Mouse (Mus musculus): Measurements from ENCODE around the gene Hoxd1. TPM values are rescaled to one million over a fixed set of nuclear protein-coding genes. Genes with fewer than 3 reads are reported as not detected.

The Hoxd1 gene
- polyA plus RNA-seq, 1 experiment from 2014 or later, result 1.00 TPM

- H3K4me2 ChIP-seq (replicated peaks; ENCODE audit: low read depth, low read length), result peak overlapping the region; percentile 76
- H3K4me3 ChIP-seq (ENCODE audit: low read length), result peak overlapping the region; percentile 49
- peaks cover 7% of the 10 kb centered on the region; the same call in 1 of the 2 replicates for H3K27me3 ChIP-seq (ENCODE audit: insufficient read depth, low read length)
Observed at GRCm38 (mm10) chr2:74731799-74732512, 30.8 kb upstream of the Hoxd1 start.

GRCm38 (mm10) chr2:74732513-74733316 lies 30.1 kb upstream of the Hoxd1 start:
- ATAC-seq (ENCODE audit: low FRiP score, low TSS enrichment), result no peak
- Histone ChIP-seq H3K4me2 (replicated peaks; ENCODE audit: low read depth, low read length) (peak overlapping the region; percentile 76), H3K4me1 (ENCODE audit: insufficient read depth, low read length) (peaks cover 79% of the 10 kb centered on the region), H3K27ac (ENCODE audit: low read length) (peak overlapping the region; percentile 62), H3K9ac (replicated peaks; ENCODE audit: low read length) (peak overlapping the region; percentile 67), H3K36me3 (ENCODE audit: insufficient read depth, low read length) (peaks cover 2% of the 10 kb centered on the region; the same call in 1 of the 2 replicates), H3K4me3 (ENCODE audit: low read length) (peak overlapping the region; percentile 49), H3K27me3 (ENCODE audit: insufficient read depth, low read length) (peaks cover 12% of the 10 kb centered on the region), H3K9me3 (ENCODE audit: low read length) (no peaks in the 10 kb centered on the region)
- WGBS, result 1% methylated on average over 52 of the region's 52 CpGs

More at GRCm38 (mm10) chr2:74731799-74732512, 30.8 kb upstream of the Hoxd1 start:
- H3K9ac ChIP-seq (replicated peaks; ENCODE audit: low read length), result peak overlapping the region; percentile 67
- peaks cover 2% of the 10 kb centered on the region; the same call in 1 of the 2 replicates for H3K36me3 ChIP-seq (ENCODE audit: insufficient read depth, low read length)
- H3K4me1 ChIP-seq (ENCODE audit: insufficient read depth, low read length), result peaks cover 80% of the 10 kb centered on the region
- no peak for ATAC-seq (ENCODE audit: low FRiP score, low TSS enrichment)
- peak overlapping the region; percentile 62; the same call in 1 of the 2 replicates for H3K27ac ChIP-seq (ENCODE audit: low read length)
- WGBS, result 32% methylated on average over 9 of the region's 9 CpGs
- H3K9me3 ChIP-seq (ENCODE audit: low read length), result no peaks in the 10 kb centered on the region

- 3% methylated on average over 16 of the region's 16 CpGs for WGBS
- Histone ChIP-seq H3K4me1 (ENCODE audit: insufficient read depth, low read length) (peaks cover 79% of the 10 kb centered on the region), H3K36me3 (ENCODE audit: insufficient read depth, low read length) (peaks cover 2% of the 10 kb centered on the region; the same call in 1 of the 2 replicates), H3K27ac (ENCODE audit: low read length) (peak overlapping the region; percentile 62), H3K9ac (replicated peaks; ENCODE audit: low read length) (peak overlapping the region; percentile 67), H3K4me2 (replicated peaks; ENCODE audit: low read depth, low read length) (peak overlapping the region; percentile 76), H3K9me3 (ENCODE audit: low read length) (no peaks in the 10 kb centered on the region), H3K27me3 (ENCODE audit: insufficient read depth, low read length) (peaks cover 12% of the 10 kb centered on the region), H3K4me3 (ENCODE audit: low read length) (peak overlapping the region; percentile 49)
- no peak for ATAC-seq (ENCODE audit: low FRiP score, low TSS enrichment)
Observed at GRCm38 (mm10) chr2:74733317-74733661, 29.5 kb upstream of the Hoxd1 start.

GRCm38 (mm10) chr2:74733765-74734164 lies 29.0 kb upstream of the Hoxd1 start:
- Histone ChIP-seq H3K27ac (ENCODE audit: low read length) (peak overlapping the region; percentile 62), H3K9me3 (ENCODE audit: low read length) (no peaks in the 10 kb centered on the region), H3K27me3 (ENCODE audit: insufficient read depth, low read length) (peaks cover 12% of the 10 kb centered on the region), H3K36me3 (ENCODE audit: insufficient read depth, low read length) (peaks cover 2% of the 10 kb centered on the region; the same call in 1 of the 2 replicates), H3K9ac (replicated peaks; ENCODE audit: low read length) (peak overlapping the region; percentile 67), H3K4me1 (ENCODE audit: insufficient read depth, low read length) (peaks cover 79% of the 10 kb centered on the region), H3K4me3 (ENCODE audit: low read length) (peak overlapping the region; percentile 49), H3K4me2 (replicated peaks; ENCODE audit: low read depth, low read length) (peak overlapping the region; percentile 76)
- WGBS, result 16% methylated on average over 6 of the region's 6 CpGs
- no peak for ATAC-seq (ENCODE audit: low FRiP score, low TSS enrichment)

GRCm38 (mm10) chr2:74734451-74734850 lies 28.3 kb upstream of the Hoxd1 start:
- Histone ChIP-seq H3K9ac (replicated peaks; ENCODE audit: low read length) (peak overlapping the region; percentile 68), H3K4me2 (replicated peaks; ENCODE audit: low read depth, low read length) (peak overlapping the region; percentile 78), H3K9me3 (ENCODE audit: low read length) (no peaks in the 10 kb centered on the region), H3K36me3 (ENCODE audit: insufficient read depth, low read length) (peaks cover 2% of the 10 kb centered on the region; the same call in 1 of the 2 replicates), H3K27me3 (ENCODE audit: insufficient read depth, low read length) (peaks cover 12% of the 10 kb centered on the region), H3K4me3 (ENCODE audit: low read length) (peak overlapping the region; percentile 44), H3K27ac (ENCODE audit: low read length) (peak overlapping the region; percentile 80), H3K4me1 (ENCODE audit: insufficient read depth, low read length) (peaks cover 80% of the 10 kb centered on the region)
- 9% methylated on average over 13 of the region's 13 CpGs for WGBS
- no peak for ATAC-seq (ENCODE audit: low FRiP score, low TSS enrichment)

GRCm38 (mm10) chr2:74734996-74735811 lies 27.6 kb upstream of the Hoxd1 start:
- Histone ChIP-seq H3K4me3 (ENCODE audit: low read length) (peak overlapping the region; percentile 44), H3K27ac (ENCODE audit: low read length) (peak overlapping the region; percentile 80), H3K36me3 (ENCODE audit: insufficient read depth, low read length) (peaks cover 2% of the 10 kb centered on the region; the same call in 1 of the 2 replicates), H3K4me2 (replicated peaks; ENCODE audit: low read depth, low read length) (peak overlapping the region; percentile 78), H3K9me3 (ENCODE audit: low read length) (no peaks in the 10 kb centered on the region), H3K27me3 (ENCODE audit: insufficient read depth, low read length) (peaks cover 12% of the 10 kb centered on the region), H3K9ac (replicated peaks; ENCODE audit: low read length) (peak overlapping the region; percentile 68), H3K4me1 (ENCODE audit: insufficient read depth, low read length) (peaks cover 88% of the 10 kb centered on the region)
- 33% methylated on average over 27 of the region's 27 CpGs for WGBS
- no peak for ATAC-seq (ENCODE audit: low FRiP score, low TSS enrichment)

- ATAC-seq (ENCODE audit: low FRiP score, low TSS enrichment), result no peak
- Histone ChIP-seq H3K4me3 (ENCODE audit: low read length) (peak overlapping the region; percentile 44), H3K27me3 (ENCODE audit: insufficient read depth, low read length) (peaks cover 12% of the 10 kb centered on the region), H3K9ac (replicated peaks; ENCODE audit: low read length) (peak overlapping the region; percentile 68), H3K27ac (ENCODE audit: low read length) (peak overlapping the region; percentile 80), H3K36me3 (ENCODE audit: insufficient read depth, low read length) (peaks cover 2% of the 10 kb centered on the region; the same call in 1 of the 2 replicates), H3K4me2 (replicated peaks; ENCODE audit: low read depth, low read length) (peak overlapping the region; percentile 78), H3K9me3 (ENCODE audit: low read length) (no peaks in the 10 kb centered on the region), H3K4me1 (ENCODE audit: insufficient read depth, low read length) (peaks cover 95% of the 10 kb centered on the region)
- 15% methylated on average over 42 of the region's 42 CpGs for WGBS
Observed at GRCm38 (mm10) chr2:74735851-74736687, 26.7 kb upstream of the Hoxd1 start.

- Histone ChIP-seq H3K4me3 (ENCODE audit: low read length) (peak overlapping the region; percentile 44), H3K9ac (replicated peaks; ENCODE audit: low read length) (peak overlapping the region; percentile 68), H3K27me3 (ENCODE audit: insufficient read depth, low read length) (peaks cover 12% of the 10 kb centered on the region), H3K4me1 (ENCODE audit: insufficient read depth, low read length) (peaks cover 97% of the 10 kb centered on the region), H3K36me3 (ENCODE audit: insufficient read depth, low read length) (no peaks in the 10 kb centered on the region), H3K9me3 (ENCODE audit: low read length) (no peaks in the 10 kb centered on the region), H3K27ac (ENCODE audit: low read length) (peak overlapping the region; percentile 81), H3K4me2 (replicated peaks; ENCODE audit: low read depth, low read length) (peak overlapping the region; percentile 78)
- 32% methylated on average over 15 of the region's 15 CpGs for WGBS
- no peak for ATAC-seq (ENCODE audit: low FRiP score, low TSS enrichment)
Observed at GRCm38 (mm10) chr2:74736688-74737577, 25.8 kb upstream of the Hoxd1 start.
